Mouse (Mus musculus) adrenal gland, adult 2 months (tissue): ENCODE results near the gene Ush2a. TPM values are rescaled to one million over a fixed set of nuclear protein-coding genes. Genes with fewer than 3 reads are reported as not detected.

ENCODE experiments used
- DNase-seq: peaks from one replicate; pipeline ENCODE4 v3.0.0; 2021
- polyA plus RNA-seq: library from polyadenylated mRNA; depleted of rRNA; stranded (reverse); fragments of >200 nt; gene quantifications from 2 replicates; pipeline ENCODE4 v1.2.3, GENCODE M21; 2012
- total RNA-seq, 2 experiments: library from RNA; stranded (reverse); gene quantifications; 2 replicates each; pipeline ENCODE4 v1.2.3; 2021

Gene Ush2a
- total and polyA plus RNA-seq, 3 experiments: 0.07 TPM; not detected in 2

- DNase-seq: no peak
Observed at GRCm38 (mm10) chr1:188543364-188543763, 281.5 kb downstream of the Ush2a start.

GRCm38 (mm10) chr1:188549686-188550085 lies 287.9 kb downstream of the Ush2a start:
- no peak for DNase-seq

GRCm38 (mm10) chr1:188551802-188552201 lies 290.0 kb downstream of the Ush2a start:
- DNase-seq: no peak

GRCm38 (mm10) chr1:188558911-188559310 lies 297.1 kb downstream of the Ush2a start:
- DNase-seq: no peak

GRCm38 (mm10) chr1:188566229-188566628 lies 304.4 kb downstream of the Ush2a start:
- DNase-seq: no peak

GRCm38 (mm10) chr1:188567486-188567885 lies 305.7 kb downstream of the Ush2a start:
- DNase-seq: no peak

- DNase-seq: no peak
Observed at GRCm38 (mm10) chr1:188568295-188568961, 306.6 kb downstream of the Ush2a start.

GRCm38 (mm10) chr1:188576246-188576747 lies 314.5 kb downstream of the Ush2a start:
- DNase-seq: no peak

- no peak for DNase-seq
Observed at GRCm38 (mm10) chr1:188577376-188577775, 315.6 kb downstream of the Ush2a start.

GRCm38 (mm10) chr1:188581136-188581535 lies 319.3 kb downstream of the Ush2a start:
- DNase-seq: no peak

- no peak for DNase-seq
Observed at GRCm38 (mm10) chr1:188595251-188595650, 333.4 kb downstream of the Ush2a start.

GRCm38 (mm10) chr1:188598052-188598451 lies 336.2 kb downstream of the Ush2a start:
- DNase-seq: no peak

GRCm38 (mm10) chr1:188599134-188599533 lies 337.3 kb downstream of the Ush2a start:
- no peak for DNase-seq

- DNase-seq: no peak
Observed at GRCm38 (mm10) chr1:188606450-188606849, 344.6 kb downstream of the Ush2a start.

GRCm38 (mm10) chr1:188616547-188616946 lies 354.7 kb downstream of the Ush2a start:
- DNase-seq: no peak

GRCm38 (mm10) chr1:188633736-188634135 lies 371.9 kb downstream of the Ush2a start:
- peak; percentile 2 for DNase-seq

- no peak for DNase-seq
Observed at GRCm38 (mm10) chr1:188639666-188640065, 377.8 kb downstream of the Ush2a start.

- DNase-seq: no peak
Observed at GRCm38 (mm10) chr1:188643156-188643555, 381.3 kb downstream of the Ush2a start.

GRCm38 (mm10) chr1:188653001-188653400 lies 391.2 kb downstream of the Ush2a start:
- no peak for DNase-seq

GRCm38 (mm10) chr1:188656121-188656520 lies 394.3 kb downstream of the Ush2a start:
- DNase-seq: no peak

GRCm38 (mm10) chr1:188659159-188659558 lies 397.3 kb downstream of the Ush2a start:
- DNase-seq: no peak

GRCm38 (mm10) chr1:188660339-188660738 lies 398.5 kb downstream of the Ush2a start:
- no peak for DNase-seq

- no peak for DNase-seq
Observed at GRCm38 (mm10) chr1:188660882-188661281, 399.1 kb downstream of the Ush2a start.

- no peak for DNase-seq
Observed at GRCm38 (mm10) chr1:188667460-188667859, 405.6 kb downstream of the Ush2a start.
